8 mouse cellular contexts compared by ENCODE assay signal in genomic region chr7:55962004-55962908, GRCm38 (mm10). TPM values are rescaled to one million over a fixed set of nuclear protein-coding genes. Genes with fewer than 3 reads are reported as not detected.
A peak's percentile ranks its signal among the peaks of the same experiment; 100 is the strongest.
DNase-seq lines count a peak whose midpoint lies in the region; ATAC-seq and TF ChIP-seq lines count a peak whose summit lies in the region.

TSS of gene Nipa2 (minus strand) at chr7:55962476.

- H3ac ChIP-seq in C2C12 (ENCODE audit: control insufficient read depth, insufficient read length, low read depth) (peak within 1 kb of the TSS; percentile 98), myocyte (ENCODE audit: control insufficient read depth, insufficient read length) (peak within 1 kb of the TSS; percentile 75)

- peak within 1 kb of the TSS; percentile 95 for H3K9ac ChIP-seq in heart, embryonic 11.5 days (ENCODE audit: low read depth, low read length)
- H3K9ac ChIP-seq in kidney, embryonic 16.5 days (replicated peaks; ENCODE audit: low read length): peak within 1 kb of the TSS; percentile 80
- H3K9ac ChIP-seq in liver, adult 2 months (ENCODE audit: low read depth, low read length): peak within 1 kb of the TSS; percentile 96

- peak; percentile 53; the same call in 1 of the 2 replicates for TF ChIP-seq POLR2A in brain, embryonic 14.5 days (IDR thresholded peaks at IDR 0.05; ENCODE audit: borderline replicate concordance, extremely low read depth, insufficient read depth, insufficient read length, poor library complexity, severe bottlenecking)
- peak; percentile 89 for TF ChIP-seq POLR2A in liver, adult 2 months (IDR thresholded peaks at IDR 0.05; ENCODE audit: extremely low read depth, insufficient read depth, low read length)
- TF ChIP-seq POLR2A in myocyte (IDR thresholded peaks at IDR 0.05; ENCODE audit: insufficient read length, low read depth): peak; percentile 64

- DNase-seq in brain, embryonic 14.5 days (ENCODE audit: low read depth): peak; percentile 97
- peak; percentile 82 for DNase-seq in liver, adult 2 months (ENCODE audit: extremely low read depth, low read depth, low spot score)
- DNase-seq in splenic B cell, adult 2 months (ENCODE audit: low read depth, low spot score): peak; percentile 94

- H3K27me3 ChIP-seq in C2C12 (ENCODE audit: control insufficient read depth, insufficient read depth, insufficient read length): no peaks in the 10 kb centered on the region
- H3K27me3 ChIP-seq in erythroblast, embryonic 14.5 days (ENCODE audit: control insufficient read depth): no peaks in the 10 kb centered on the region
- no peaks in the 10 kb centered on the region for H3K27me3 ChIP-seq in heart, embryonic 11.5 days (ENCODE audit: control insufficient read depth, insufficient read depth, low read length)
- H3K27me3 ChIP-seq in kidney, embryonic 16.5 days (ENCODE audit: insufficient read depth, low read length): no peaks in the 10 kb centered on the region
- no peaks in the 10 kb centered on the region for H3K27me3 ChIP-seq in liver, adult 2 months (ENCODE audit: control insufficient read depth, insufficient read depth, low read length)
- H3K27me3 ChIP-seq in myocyte (ENCODE audit: control insufficient read depth, insufficient read depth, insufficient read length): no peaks in the 10 kb centered on the region
- no peaks in the 10 kb centered on the region for H3K27me3 ChIP-seq in splenic B cell, adult 2 months (ENCODE audit: control insufficient read depth, insufficient read depth, low read length, poor library complexity, severe bottlenecking)

- H3K4me2 ChIP-seq in heart, embryonic 11.5 days: peak within 1 kb of the TSS; percentile 83
- peak within 1 kb of the TSS; percentile 69 for H3K4me2 ChIP-seq in kidney, embryonic 16.5 days (replicated peaks; ENCODE audit: low read depth, low read length)
- H3K4me2 ChIP-seq in myocyte (ENCODE audit: low read depth): peak within 1 kb of the TSS; percentile 72

- peak; percentile 93 for ATAC-seq in heart, embryonic 11.5 days (replicated peaks; ENCODE audit: insufficient number of reproducible peaks, low FRiP score, low TSS enrichment)
- ATAC-seq in kidney, embryonic 16.5 days (ENCODE audit: low FRiP score, low TSS enrichment): peak; percentile 99

- peak within 1 kb of the TSS; percentile 63 for H3K4me3 ChIP-seq in C2C12 (ENCODE audit: insufficient read depth, poor library complexity, severe bottlenecking)
- peak within 1 kb of the TSS; percentile 70 for H3K4me3 ChIP-seq in erythroblast, embryonic 14.5 days (replicated peaks)
- H3K4me3 ChIP-seq in heart, embryonic 11.5 days (ENCODE audit: low read depth, low read length): peak within 1 kb of the TSS; percentile 82
- peak within 1 kb of the TSS; percentile 73 for H3K4me3 ChIP-seq in kidney, embryonic 16.5 days (ENCODE audit: low read length)
- peak within 1 kb of the TSS; percentile 91 for H3K4me3 ChIP-seq in liver, adult 2 months (ENCODE audit: insufficient read depth, low read depth, low read length)
- H3K4me3 ChIP-seq in myocyte: peak within 1 kb of the TSS; percentile 80

- H3K79me2 ChIP-seq in C2C12 (ENCODE audit: control insufficient read depth, insufficient read depth) (peaks cover 50% of the 10 kb centered on the region), myocyte (ENCODE audit: control insufficient read depth, insufficient read depth) (peaks cover 40% of the 10 kb centered on the region)
- peaks cover 12% of the 10 kb centered on the region; the same call in 1 of the 2 replicates for H3K79me2 ChIP-seq in liver, adult 2 months (ENCODE audit: control insufficient read depth, insufficient read depth, low read length)

- no peak for TF ChIP-seq CTCF in C2C12 (IDR thresholded peaks at IDR 0.05; ENCODE audit: control insufficient read depth, insufficient read depth, insufficient read length)
- TF ChIP-seq CTCF in brain, embryonic 14.5 days (IDR thresholded peaks at IDR 0.05; ENCODE audit: borderline replicate concordance, extremely low read depth, insufficient read depth, insufficient read length): no peak
- no peak for TF ChIP-seq CTCF in liver, adult 2 months (IDR thresholded peaks at IDR 0.05; ENCODE audit: low read depth, low read length)

- H3K27ac ChIP-seq in heart, embryonic 11.5 days (ENCODE audit: low read depth, low read length): peak within 1 kb of the TSS; percentile 89
- H3K27ac ChIP-seq in kidney, embryonic 16.5 days (ENCODE audit: low read length): peak within 1 kb of the TSS; percentile 89
- H3K27ac ChIP-seq in liver, adult 2 months (replicated peaks; ENCODE audit: insufficient read depth, low read depth, low read length): peak within 1 kb of the TSS; percentile 69

- under 1% methylated on average over 70 of the region's 70 CpGs for WGBS in heart, embryonic 11.5 days (ENCODE audit: insufficient replicate concordance)
- under 1% methylated on average over 70 of the region's 70 CpGs for WGBS in kidney, embryonic 16.5 days
- under 1% methylated on average over 70 of the region's 70 CpGs for WGBS in liver, adult 2 months

- H3K79me3 ChIP-seq in C2C12 (ENCODE audit: low read depth): peaks cover 41% of the 10 kb centered on the region

- H3K36me3 ChIP-seq in C2C12 (ENCODE audit: control insufficient read depth, insufficient read depth) (no peaks in the 10 kb centered on the region), myocyte (ENCODE audit: control insufficient read depth, insufficient read depth) (no peaks in the 10 kb centered on the region)
- peaks cover 23% of the 10 kb centered on the region for H3K36me3 ChIP-seq in erythroblast, embryonic 14.5 days (ENCODE audit: control insufficient read depth)
- no peaks in the 10 kb centered on the region for H3K36me3 ChIP-seq in heart, embryonic 11.5 days (ENCODE audit: control insufficient read depth, insufficient read depth, low read length)
- no peaks in the 10 kb centered on the region for H3K36me3 ChIP-seq in kidney, embryonic 16.5 days (ENCODE audit: insufficient read depth, low read length)
- H3K36me3 ChIP-seq in liver, adult 2 months (ENCODE audit: control insufficient read depth, insufficient read depth, low read length): peaks cover 7% of the 10 kb centered on the region; the same call in 1 of the 2 replicates
- H3K36me3 ChIP-seq in splenic B cell, adult 2 months (ENCODE audit: control insufficient read depth, insufficient read depth, low read length, poor library complexity, severe bottlenecking): no peaks in the 10 kb centered on the region

- H3K9me3 ChIP-seq in erythroblast, embryonic 14.5 days (ENCODE audit: control insufficient read depth, low read length): no peaks in the 10 kb centered on the region
- no peaks in the 10 kb centered on the region for H3K9me3 ChIP-seq in heart, embryonic 11.5 days (replicated peaks; ENCODE audit: control insufficient read depth, low read length)
- H3K9me3 ChIP-seq in kidney, embryonic 16.5 days (ENCODE audit: low read length): no peaks in the 10 kb centered on the region

- H3K4me1 ChIP-seq in erythroblast, embryonic 14.5 days (ENCODE audit: control insufficient read depth): peaks cover 33% of the 10 kb centered on the region
- no peaks in the 10 kb centered on the region for H3K4me1 ChIP-seq in heart, embryonic 11.5 days (ENCODE audit: control insufficient read depth, insufficient read depth, low read length)
- peaks cover 12% of the 10 kb centered on the region for H3K4me1 ChIP-seq in kidney, embryonic 16.5 days (ENCODE audit: insufficient read depth, low read length)
- H3K4me1 ChIP-seq in liver, adult 2 months (ENCODE audit: control insufficient read depth, insufficient read depth, low read length): peaks cover 9% of the 10 kb centered on the region; the same call in 1 of the 2 replicates

TF ChIP-seq in C2C12, 6 proteins besides CTCF, POLR2A, EP300 and RAD21:
- TF ChIP-seq CEBPB (IDR thresholded peaks at IDR 0.05; ENCODE audit: low read depth): no peak
- TF ChIP-seq MAX (IDR thresholded peaks at IDR 0.05): peak; percentile 16
- peak; percentile 7 for TF ChIP-seq USF1 (IDR thresholded peaks at IDR 0.05; ENCODE audit: low read depth)
- TF ChIP-seq MYOG (IDR thresholded peaks at IDR 0.05; ENCODE audit: control insufficient read depth, extremely low read depth, insufficient read length): no peak
- TF ChIP-seq FOSL1 (IDR thresholded peaks at IDR 0.05; ENCODE audit: insufficient read depth, low read length, poor library complexity, severe bottlenecking): no peak
- TF ChIP-seq MYOD1 (IDR thresholded peaks at IDR 0.05; ENCODE audit: control insufficient read depth, insufficient read length, low read depth): no peak

TF ChIP-seq in myocyte, 11 proteins besides CTCF, POLR2A, EP300 and RAD21:
- TF ChIP-seq E2F4 (IDR thresholded peaks at IDR 0.05; ENCODE audit: insufficient read depth) (peak; percentile 45), CEBPB (IDR thresholded peaks at IDR 0.05; ENCODE audit: insufficient read depth, poor library complexity, severe bottlenecking) (no peak), SRF (IDR thresholded peaks at IDR 0.05; ENCODE audit: control insufficient read depth, insufficient read length, low read depth) (peak; percentile 73), MAX (IDR thresholded peaks at IDR 0.05; ENCODE audit: low read depth) (no peak), REST (IDR thresholded peaks at IDR 0.05; ENCODE audit: insufficient read depth, insufficient read length) (no peak), POLR2AphosphoS2 (IDR thresholded peaks at IDR 0.05; ENCODE audit: insufficient read length, low read depth) (peak; percentile 55), TCF12 (IDR thresholded peaks at IDR 0.05; ENCODE audit: insufficient read depth, poor library complexity, severe bottlenecking) (no peak), MYOG (IDR thresholded peaks at IDR 0.05; ENCODE audit: control insufficient read depth in 1 of 3, insufficient read depth in 1 of 3, insufficient read length in 2 of 3, low read depth in 2 of 3) (no peak), MYOD1 (IDR thresholded peaks at IDR 0.05; ENCODE audit: control insufficient read depth in 1 of 3, insufficient read length in 2 of 3, low read depth in 2 of 3) (no peak), USF1 (IDR thresholded peaks at IDR 0.05; ENCODE audit: low read depth) (no peak), TCF3 (IDR thresholded peaks at IDR 0.05; ENCODE audit: insufficient read length, low read depth) (no peak)

RNA-seq across cellular contexts. Expression of gene Nipa2, which starts in this region (rescaled TPM):
- polyA plus RNA-seq in C2C12 (2012; fragmentation: generic; extraction: Trizol): 17.2 TPM
- 24.2 and 28.3 TPM in 2 replicates for polyA plus RNA-seq in brain, embryonic 14.5 days (2012; rRNA removed)
- 0.71 and 0.87 TPM in 2 replicates for polyA plus RNA-seq in erythroblast, embryonic 14.5 days (2012)
- 41.1 and 47.9 TPM in 2 replicates for polyA plus RNA-seq in heart, embryonic 11.5 days (2014; fragmentation: Nextera tagmentation; extraction: Ambion mirVana)
- 40.6 and 42.8 TPM in 2 replicates for polyA plus RNA-seq in kidney, embryonic 16.5 days (2015; fragmentation: Nextera tagmentation; extraction: Ambion mirVana)
- 17.8 and 19.5 TPM in 2 replicates for total RNA-seq in liver, adult 2 months (2014; rRNA removed)
- polyA plus RNA-seq in liver, adult 2 months (2012; rRNA removed): 7.2 and 9.3 TPM in 2 replicates
- 14.5 TPM for polyA plus RNA-seq in myocyte (2012; fragmentation: generic; extraction: Trizol)

Comparison
In these comparisons a context has a peak if more than half of its experiments do, and no peak if none do; other contexts are left out.
1. Peak in every context shown above with its lines: DNase-seq, ATAC-seq, H3K4me3 ChIP-seq and H3K27ac ChIP-seq.